Mouse (Mus musculus) liver, adult 2 months (tissue): ENCODE measurements at regions not wholly inside any gene's neighbourhood (a gene's known extent, or its start where the extent isn't known, plus 50 kb on each side); places are given as distances from the start of the nearest gene placed in this dataset.
A peak's percentile ranks its signal among the peaks of the same experiment; 100 is the strongest.

Source experiments
- DNase-seq: peaks from one replicate; pipeline ENCODE4 v3.0.0-alpha.2; 2011; ENCODE audit warnings: low read depth, low spot score; ENCODE audit errors: extremely low read depth
- H3K27ac ChIP-seq: fragments of 200-500 bp; replicated peaks from 2 replicates; pipeline ENCODE4 v1.5.1; 2012; ENCODE audit warnings: low read depth, mild to moderate bottlenecking, control low read depth, inconsistent platforms, low read length; ENCODE audit not compliant: insufficient read depth
- H3K27me3 ChIP-seq: fragments of 200-500 bp; 2 replicates; pipeline ENCODE4 v1.6.1; 2012; ENCODE audit warnings: mild to moderate bottlenecking, moderate library complexity, low read length, inconsistent platforms; ENCODE audit not compliant: control insufficient read depth, insufficient read depth
- H3K36me3 ChIP-seq: fragments of 200-500 bp; 2 replicates; pipeline ENCODE4 v1.6.1; 2012; ENCODE audit warnings: low read length, inconsistent platforms; ENCODE audit not compliant: control insufficient read depth, insufficient read depth
- H3K4me1 ChIP-seq: fragments of 200-500 bp; 2 replicates; pipeline ENCODE4 v1.6.1; 2011; ENCODE audit warnings: low read length; ENCODE audit not compliant: control insufficient read depth, insufficient read depth
- H3K4me3 ChIP-seq: fragments of 200-500 bp; 2 replicates; pipeline ENCODE4 v1.5.1; 2011; ENCODE audit warnings: low read depth, mild to moderate bottlenecking, control low read depth, low read length, moderate library complexity; ENCODE audit not compliant: insufficient read depth
- H3K79me2 ChIP-seq: fragments of 200-500 bp; 2 replicates; pipeline ENCODE4 v1.6.1; 2012; ENCODE audit warnings: inconsistent platforms, mild to moderate bottlenecking, low read length, moderate library complexity; ENCODE audit not compliant: control insufficient read depth, insufficient read depth
- H3K9ac ChIP-seq: fragments of 200-500 bp; 2 replicates; pipeline ENCODE4 v1.6.1; 2012; ENCODE audit warnings: low read depth, mild to moderate bottlenecking, control low read depth, inconsistent platforms, low read length
- CTCF ChIP-seq: fragments of 200-500 bp; IDR thresholded peaks from 2 replicates; pipeline ENCODE4 v1.5.1; 2011; ENCODE audit warnings: low read depth, low read length, control low read depth
- POLR2A ChIP-seq: fragments of 200-500 bp; IDR thresholded peaks from 2 replicates; pipeline ENCODE4 v1.6.1; 2011; ENCODE audit warnings: low read length, control low read depth; ENCODE audit not compliant: insufficient read depth; ENCODE audit errors: extremely low read depth
- WGBS: fragments of 180-500 bp; shearing (Covaris S2); methylation state at CpG from one replicate; pipeline ENCODE4 v1.1.7; 2018; 5-methylcytosine and 5-hydroxymethylcytosine counted together

- H3K4me3 ChIP-seq: no peak overlapping the region
- WGBS: 47% methylated on average over 1 of the region's 1 CpGs
- DNase-seq: no peak
- H3K4me1 ChIP-seq: no peaks in the 10 kb centered on the region
- H3K27me3 ChIP-seq: no peaks in the 10 kb centered on the region
- no peaks in the 10 kb centered on the region for H3K36me3 ChIP-seq
- H3K9ac ChIP-seq: no peak overlapping the region
- H3K79me2 ChIP-seq: no peaks in the 10 kb centered on the region
- no peak overlapping the region for H3K27ac ChIP-seq
- TF ChIP-seq POLR2A: no peak
- no peak for TF ChIP-seq CTCF
These were observed 221.3 kb downstream of the Serpinb8 start for GRCm38 (mm10) chr1:107811136-107811535.

- no peaks in the 10 kb centered on the region for H3K36me3 ChIP-seq
- no peak for DNase-seq
- no peak overlapping the region for H3K4me3 ChIP-seq
- no peak for TF ChIP-seq POLR2A
- no peak for TF ChIP-seq CTCF
- no peak overlapping the region for H3K27ac ChIP-seq
- H3K27me3 ChIP-seq: no peaks in the 10 kb centered on the region
- WGBS: 68% methylated on average over 2 of the region's 2 CpGs
- H3K4me1 ChIP-seq: no peaks in the 10 kb centered on the region
- no peaks in the 10 kb centered on the region for H3K79me2 ChIP-seq
- no peak overlapping the region for H3K9ac ChIP-seq
These were observed 222.1 kb downstream of the Serpinb8 start for GRCm38 (mm10) chr1:107811859-107812258.

GRCm38 (mm10) chr1:107837877-107838276 is 248.1 kb downstream of the Serpinb8 start:
- WGBS: 40% methylated on average over 5 of the region's 5 CpGs
- peak; percentile 42 for DNase-seq
- Histone ChIP-seq H3K9ac (no peak overlapping the region), H3K4me1 (no peaks in the 10 kb centered on the region), H3K4me3 (no peak overlapping the region), H3K27ac (no peak overlapping the region), H3K79me2 (no peaks in the 10 kb centered on the region), H3K36me3 (no peaks in the 10 kb centered on the region), H3K27me3 (no peaks in the 10 kb centered on the region)
- no peak for TF ChIP-seq POLR2A
- no peak for TF ChIP-seq CTCF

GRCm38 (mm10) chr1:107852386-107852785 is 262.6 kb downstream of the Serpinb8 start:
- 74% methylated on average over 2 of the region's 2 CpGs for WGBS
- no peak overlapping the region for H3K4me3 ChIP-seq
- no peaks in the 10 kb centered on the region for H3K79me2 ChIP-seq
- H3K27ac ChIP-seq: no peak overlapping the region
- H3K9ac ChIP-seq: no peak overlapping the region
- TF ChIP-seq CTCF: no peak
- TF ChIP-seq POLR2A: no peak
- DNase-seq: no peak
- no peaks in the 10 kb centered on the region for H3K27me3 ChIP-seq
- H3K36me3 ChIP-seq: no peaks in the 10 kb centered on the region
- no peaks in the 10 kb centered on the region for H3K4me1 ChIP-seq

- Histone ChIP-seq H3K4me1 (no peaks in the 10 kb centered on the region), H3K79me2 (no peaks in the 10 kb centered on the region), H3K27ac (no peak overlapping the region), H3K4me3 (no peak overlapping the region), H3K36me3 (no peaks in the 10 kb centered on the region), H3K9ac (no peak overlapping the region), H3K27me3 (no peaks in the 10 kb centered on the region)
- 79% methylated on average over 4 of the region's 4 CpGs for WGBS
- no peak for DNase-seq
- TF ChIP-seq CTCF (no peak), POLR2A (no peak)
These were observed 263.2 kb downstream of the Serpinb8 start for GRCm38 (mm10) chr1:107853001-107853400.

GRCm38 (mm10) chr1:107897743-107898437 is 308.1 kb downstream of the Serpinb8 start:
- no peak for DNase-seq
- H3K79me2 ChIP-seq: no peaks in the 10 kb centered on the region
- no peak overlapping the region for H3K9ac ChIP-seq
- WGBS: 69% methylated on average over 3 of the region's 3 CpGs
- H3K27ac ChIP-seq: no peak overlapping the region
- no peak overlapping the region for H3K4me3 ChIP-seq
- no peaks in the 10 kb centered on the region for H3K4me1 ChIP-seq
- no peaks in the 10 kb centered on the region for H3K27me3 ChIP-seq
- no peak for TF ChIP-seq CTCF
- TF ChIP-seq POLR2A: no peak
- H3K36me3 ChIP-seq: no peaks in the 10 kb centered on the region
